Mouse (Mus musculus) liver, embryonic 14.5 days (tissue): ENCODE measurements around the gene Ddb1.

Experiments used
- CTCF ChIP-seq: IDR thresholded peaks from 2 replicates; pipeline ENCODE4 v1.5.1; 2016; ENCODE audit warnings: antibody characterized with exemption, low read depth, control low read depth
- EP300 ChIP-seq: IDR thresholded peaks from 2 replicates; pipeline ENCODE4 v1.6.1; 2016; ENCODE audit warnings: antibody characterized with exemption, low read depth

- TF ChIP-seq CTCF (no peak), EP300 (no peak)
Measured at GRCm38 (mm10) chr19:10671319-10671718, 66.2 kb downstream of the Ddb1 start.
